Mouse (Mus musculus) limb, embryonic 11.5 days (tissue): ENCODE measurements around the gene Theg. TPM values are rescaled to one million over a fixed set of nuclear protein-coding genes. Genes with fewer than 3 reads are reported as not detected.

Experiments used
- ATAC-seq: fragments of 200-750 bp; cut with Nextera tagmentation; 2 replicates; pipeline ENCODE4 v1.8.0; 2017; ENCODE audit warnings: low read depth; ENCODE audit not compliant: insufficient number of reproducible peaks, low FRiP score, low TSS enrichment
- DNase-seq: peaks from one replicate; pipeline ENCODE4 v3.0.0-alpha.2; 2015; ENCODE audit warnings: low spot score
- H3K27ac ChIP-seq: fragments of 300-500 bp; sonication (generic); replicated peaks from 2 replicates; pipeline ENCODE4 v1.5.1; 2014; ENCODE audit warnings: low read depth, mild to moderate bottlenecking, low read length
- H3K27me3 ChIP-seq: fragments of 300-500 bp; sonication (generic); 2 replicates; pipeline ENCODE4 v1.6.1; 2014; ENCODE audit warnings: mild to moderate bottlenecking, low read length, mixed read lengths; ENCODE audit not compliant: control insufficient read depth, insufficient read depth
- H3K36me3 ChIP-seq: fragments of 300-500 bp; sonication (generic); 2 replicates; pipeline ENCODE4 v1.6.1; 2014; ENCODE audit warnings: mild to moderate bottlenecking, low read length, moderate library complexity, mixed read lengths; ENCODE audit not compliant: control insufficient read depth, insufficient read depth
- H3K4me1 ChIP-seq: fragments of 300-500 bp; sonication (generic); 2 replicates; pipeline ENCODE4 v1.6.1; 2014; ENCODE audit warnings: low read length, mixed read lengths; ENCODE audit not compliant: control insufficient read depth, insufficient read depth
- H3K4me2 ChIP-seq: fragments of 300-500 bp; sonication (generic); 2 replicates; pipeline ENCODE4 v1.6.1; 2014; ENCODE audit warnings: low read depth, mild to moderate bottlenecking, moderate library complexity; ENCODE audit not compliant: severe bottlenecking
- H3K4me3 ChIP-seq: fragments of 300-500 bp; sonication (generic); 2 replicates; pipeline ENCODE4 v1.5.1; 2014; ENCODE audit warnings: low read depth, low read length
- H3K9ac ChIP-seq: fragments of 300-500 bp; sonication (generic); 2 replicates; pipeline ENCODE4 v1.6.1; 2014; ENCODE audit warnings: mild to moderate bottlenecking, low read length
- H3K9me3 ChIP-seq: fragments of 300-500 bp; sonication (generic); 2 replicates; pipeline ENCODE4 v1.6.1; 2016; ENCODE audit warnings: low read length; ENCODE audit not compliant: control insufficient read depth
- WGBS: fragments of 180-500 bp; shearing (Covaris S2); extraction: QIAGEN DNeasy Blood & Tissue Kit; methylation state at CpG from one replicate; pipeline ENCODE4 v1.1.7; 2014; 5-methylcytosine and 5-hydroxymethylcytosine counted together
- polyA plus RNA-seq: library from polyadenylated mRNA; unstranded; fragments of >200 nt; fragmentation: Nextera tagmentation; extraction: Ambion mirVana; gene quantifications from 2 replicates; pipeline ENCODE4 v1.2.1, GENCODE M21; 2014

Theg gene
- polyA plus RNA-seq, 1 experiment from 2014 or later, result not detected

DNA sequence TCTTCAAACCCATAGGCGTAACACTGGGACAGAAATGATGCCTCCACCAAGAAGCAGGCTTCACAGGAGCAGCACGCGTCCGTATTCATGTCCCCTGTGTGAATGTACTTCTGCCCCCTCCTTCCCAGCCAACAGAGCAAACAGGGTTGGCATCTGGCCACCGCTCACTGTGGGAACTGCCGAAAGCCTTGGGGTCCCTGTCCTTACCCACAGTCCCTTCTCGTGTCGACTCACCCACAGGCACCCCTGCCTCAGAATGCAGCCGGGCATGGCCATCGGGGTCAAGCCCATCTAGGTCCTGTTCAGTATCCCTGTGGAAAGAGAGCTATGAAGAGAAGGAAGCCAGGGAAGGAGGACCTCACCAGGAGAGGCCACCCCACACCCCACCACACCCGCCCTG is 45.0 kb downstream of the Theg start:
- H3K27ac ChIP-seq, result no peak overlapping the region
- 94% methylated on average over 11 of the region's 11 CpGs for WGBS
- H3K9ac ChIP-seq, result no peak overlapping the region
- H3K9me3 ChIP-seq, result no peaks in the 10 kb centered on the region
- no peaks in the 10 kb centered on the region for H3K27me3 ChIP-seq
- no peak overlapping the region for H3K4me2 ChIP-seq
- no peak for ATAC-seq
- peak; percentile 18 for DNase-seq
- no peaks in the 10 kb centered on the region for H3K4me1 ChIP-seq
- H3K36me3 ChIP-seq, result peaks cover 32% of the 10 kb centered on the region
- H3K4me3 ChIP-seq, result no peak overlapping the region

GRCm38 (mm10) chr10:79541522-79541921 is 45.6 kb downstream of the Theg start:
- DNase-seq (no peak), ATAC-seq (no peak)
- H3K9ac ChIP-seq, result no peak overlapping the region
- WGBS, result 87% methylated on average over 15 of the region's 15 CpGs
- H3K27ac ChIP-seq, result no peak overlapping the region
- H3K4me3 ChIP-seq, result no peak overlapping the region
- peaks cover 30% of the 10 kb centered on the region for H3K36me3 ChIP-seq
- no peak overlapping the region for H3K4me2 ChIP-seq
- H3K27me3 ChIP-seq, result no peaks in the 10 kb centered on the region
- no peaks in the 10 kb centered on the region for H3K9me3 ChIP-seq
- no peaks in the 10 kb centered on the region for H3K4me1 ChIP-seq

DNA sequence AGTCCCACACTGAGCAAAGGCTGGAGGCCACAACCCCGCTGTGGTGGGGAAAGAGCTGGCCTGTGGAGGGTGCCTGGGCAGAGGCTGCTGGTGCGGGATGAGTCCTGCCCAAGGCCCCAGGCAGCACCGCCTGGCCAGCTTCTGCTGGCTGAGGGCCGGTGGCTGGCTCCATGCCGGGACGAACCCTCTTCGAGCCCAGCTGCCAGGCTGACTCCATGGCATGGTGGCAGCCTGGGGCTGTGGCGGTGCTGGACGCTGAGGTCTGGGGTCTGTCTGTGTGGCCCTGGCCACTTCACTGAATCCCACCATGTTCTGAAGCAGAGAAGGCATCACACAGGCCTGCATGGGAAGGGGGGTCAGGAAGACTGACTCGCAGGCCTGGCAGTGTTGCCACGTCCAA is 46.4 kb downstream of the Theg start:
- no peaks in the 10 kb centered on the region for H3K9me3 ChIP-seq
- H3K4me2 ChIP-seq, result no peak overlapping the region
- no peak overlapping the region for H3K27ac ChIP-seq
- no peak overlapping the region for H3K9ac ChIP-seq
- no peaks in the 10 kb centered on the region for H3K4me1 ChIP-seq
- DNase-seq, result no peak
- H3K27me3 ChIP-seq, result no peaks in the 10 kb centered on the region
- WGBS, result 93% methylated on average over 11 of the region's 11 CpGs
- H3K4me3 ChIP-seq, result no peak overlapping the region
- no peak for ATAC-seq
- peaks cover 27% of the 10 kb centered on the region for H3K36me3 ChIP-seq

- no peak overlapping the region for H3K4me3 ChIP-seq
- H3K27me3 ChIP-seq, result no peaks in the 10 kb centered on the region
- no peak overlapping the region for H3K4me2 ChIP-seq
- no peak overlapping the region for H3K27ac ChIP-seq
- ATAC-seq (no peak), DNase-seq (no peak)
- peaks cover 26% of the 10 kb centered on the region for H3K36me3 ChIP-seq
- H3K9me3 ChIP-seq, result no peaks in the 10 kb centered on the region
- H3K9ac ChIP-seq, result no peak overlapping the region
- WGBS, result 92% methylated on average over 16 of the region's 16 CpGs
- H3K4me1 ChIP-seq, result no peaks in the 10 kb centered on the region
Observed at GRCm38 (mm10) chr10:79539701-79540495, 47.2 kb downstream of the Theg start.

DNA sequence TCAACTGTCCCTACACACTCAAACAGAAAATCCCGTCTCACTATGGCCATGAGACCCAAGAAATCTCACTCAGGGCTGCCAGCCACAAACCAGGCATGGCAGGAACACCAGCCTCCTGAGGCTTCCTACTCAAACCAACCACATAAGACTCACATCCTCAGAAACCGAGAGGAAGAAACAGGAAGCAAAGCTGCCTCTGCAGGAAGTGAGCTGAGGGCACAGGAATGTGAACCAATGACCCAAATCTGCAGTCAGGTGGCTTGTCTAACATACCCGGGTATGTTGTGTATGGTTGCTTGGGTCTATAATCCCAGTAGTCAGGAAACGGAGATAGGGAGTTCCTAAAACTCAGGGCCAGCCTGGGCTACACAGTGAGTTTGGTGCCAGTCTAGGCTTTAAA is 48.3 kb downstream of the Theg start:
- H3K9ac ChIP-seq, result no peak overlapping the region
- H3K4me2 ChIP-seq, result no peak overlapping the region
- peaks cover 21% of the 10 kb centered on the region for H3K36me3 ChIP-seq
- DNase-seq (no peak), ATAC-seq (no peak)
- H3K9me3 ChIP-seq, result no peaks in the 10 kb centered on the region
- H3K27ac ChIP-seq, result no peak overlapping the region
- no peaks in the 10 kb centered on the region for H3K4me1 ChIP-seq
- H3K4me3 ChIP-seq, result no peak overlapping the region
- 71% methylated on average over 4 of the region's 4 CpGs for WGBS
- H3K27me3 ChIP-seq, result no peaks in the 10 kb centered on the region

- Histone ChIP-seq H3K27me3 (no peaks in the 10 kb centered on the region), H3K9ac (no peak overlapping the region), H3K36me3 (peaks cover 16% of the 10 kb centered on the region), H3K4me3 (no peak overlapping the region), H3K4me2 (no peak overlapping the region), H3K4me1 (no peaks in the 10 kb centered on the region), H3K9me3 (no peaks in the 10 kb centered on the region), H3K27ac (no peak overlapping the region)
- no peak for ATAC-seq
- WGBS, result 93% methylated on average over 3 of the region's 3 CpGs
- DNase-seq, result no peak
Observed at GRCm38 (mm10) chr10:79538323-79538722, 48.8 kb downstream of the Theg start.

DNA sequence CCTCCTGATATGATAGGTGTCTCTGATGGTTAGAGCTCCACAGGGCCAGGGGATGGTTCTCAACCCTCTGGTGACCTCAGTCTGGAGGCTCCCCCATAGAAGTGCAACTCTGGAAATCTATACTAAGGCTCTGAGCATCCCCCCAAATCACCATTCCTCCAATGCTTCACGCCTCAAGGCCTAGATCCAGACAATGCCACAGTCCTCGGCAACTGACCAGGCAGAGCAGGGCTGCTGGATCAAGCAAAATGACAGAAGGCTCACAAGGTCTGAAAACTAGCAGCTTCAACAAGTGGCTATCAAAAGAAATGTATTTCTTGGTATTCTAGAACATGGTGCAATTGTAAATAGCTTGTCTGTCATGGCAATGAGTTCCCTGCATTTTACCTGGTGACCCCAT is 49.4 kb downstream of the Theg start:
- Histone ChIP-seq H3K36me3 (peaks cover 16% of the 10 kb centered on the region), H3K27me3 (no peaks in the 10 kb centered on the region), H3K4me1 (no peaks in the 10 kb centered on the region), H3K4me2 (no peak overlapping the region), H3K4me3 (no peak overlapping the region), H3K27ac (no peak overlapping the region), H3K9ac (no peak overlapping the region), H3K9me3 (no peaks in the 10 kb centered on the region)
- DNase-seq (no peak), ATAC-seq (no peak)
- 89% methylated on average over 2 of the region's 2 CpGs for WGBS

GRCm38 (mm10) chr10:79537271-79537670 is 49.9 kb downstream of the Theg start:
- ATAC-seq (no peak), DNase-seq (no peak)
- 90% methylated on average over 7 of the region's 7 CpGs for whole genome bisulfite sequencing
- no peak overlapping the region for H3K9ac ChIP-seq
- no peaks in the 10 kb centered on the region for H3K9me3 ChIP-seq
- no peak overlapping the region for H3K4me3 ChIP-seq
- H3K36me3 ChIP-seq, result peaks cover 11% of the 10 kb centered on the region
- H3K27me3 ChIP-seq, result no peaks in the 10 kb centered on the region
- no peak overlapping the region for H3K27ac ChIP-seq
- H3K4me1 ChIP-seq, result no peaks in the 10 kb centered on the region
- no peak overlapping the region for H3K4me2 ChIP-seq
